In genomic region chr11:91065365-91065764, GRCm38 (mm10) we compare ENCODE assay signal across 11 mouse cellular contexts.
"Had no signal": no experiment of that assay in that cellular context is flagged by ENCODE, and none has a peak within 500 bp of the region (broad histone marks: within the 10 kb centered on the region; RNA-seq: fewer than 3 reads in every experiment).

No protein-coding gene starts in this region.

- H3K36me3 ChIP-seq: limb, embryonic 10.5 days; liver, embryonic 15.5 days; midbrain, embryonic 12.5 days; stomach, embryonic 15.5 days had no signal

- H3K27me3 ChIP-seq: liver, embryonic 15.5 days; midbrain, embryonic 12.5 days; stomach, embryonic 15.5 days had no signal

- ATAC-seq: midbrain, embryonic 16.5 days had no signal

- H3K4me2 ChIP-seq: liver, embryonic 11.5 days; liver, embryonic 15.5 days; midbrain, embryonic 12.5 days; stomach, embryonic 15.5 days had no signal

- H3K9ac ChIP-seq: liver, embryonic 15.5 days; midbrain, embryonic 12.5 days; stomach, embryonic 15.5 days had no signal

- DNase-seq: kidney, adult 18-20 months; kidney, postnatal 14 days; right cerebral cortex, postnatal 14 days; thymus, adult 18-20 months; thymus, postnatal 14 days had no signal

- H3K9me3 ChIP-seq: limb, embryonic 10.5 days; liver, embryonic 15.5 days; midbrain, embryonic 12.5 days; stomach, embryonic 15.5 days had no signal

- H3K27ac ChIP-seq: limb, embryonic 10.5 days; liver, embryonic 15.5 days; midbrain, embryonic 12.5 days; stomach, embryonic 15.5 days had no signal

- H3K4me1 ChIP-seq: limb, embryonic 10.5 days; liver, embryonic 15.5 days; midbrain, embryonic 12.5 days; stomach, embryonic 15.5 days had no signal

- H3K4me3 ChIP-seq: limb, embryonic 10.5 days; liver, embryonic 15.5 days; midbrain, embryonic 12.5 days; stomach, embryonic 15.5 days had no signal
